8 mouse cellular contexts compared by ENCODE assay signal in genomic region chr7:82336132-82336531, GRCm38 (mm10). TPM values are rescaled to one million over a fixed set of nuclear protein-coding genes. Genes with fewer than 3 reads are reported as not detected.
DNase-seq lines count a peak whose midpoint lies in the region; ATAC-seq lines count a peak whose summit lies in the region.

No protein-coding gene starts in this region.

- WGBS in embryonic facial prominence, embryonic 15.5 days = under 1% methylated on average over 34 of the region's 34 CpGs
- under 1% methylated on average over 34 of the region's 34 CpGs for WGBS in heart, embryonic 13.5 days
- under 1% methylated on average over 34 of the region's 34 CpGs for WGBS in limb, embryonic 13.5 days

- no peaks in the 10 kb centered on the region for H3K36me3 ChIP-seq in embryonic facial prominence, embryonic 15.5 days
- H3K36me3 ChIP-seq in heart, embryonic 13.5 days = no peaks in the 10 kb centered on the region
- no peaks in the 10 kb centered on the region; the same call in 1 of the 2 replicates for H3K36me3 ChIP-seq in limb, embryonic 13.5 days

- H3K27ac ChIP-seq in embryonic facial prominence, embryonic 15.5 days (replicated peaks) = no peak overlapping the region
- no peak overlapping the region for H3K27ac ChIP-seq in heart, embryonic 13.5 days (replicated peaks)
- H3K27ac ChIP-seq in limb, embryonic 13.5 days = peak overlapping the region; percentile 55; the same call in 1 of the 2 replicates

- no peak for ATAC-seq in embryonic facial prominence, embryonic 15.5 days (ENCODE audit: insufficient number of reproducible peaks, low FRiP score, low TSS enrichment, low read depth)
- no peak for ATAC-seq in heart, embryonic 13.5 days (ENCODE audit: extremely low read depth, insufficient number of reproducible peaks, low FRiP score, low TSS enrichment)
- peak; percentile 45; the same call in 1 of the 2 replicates for ATAC-seq in limb, embryonic 13.5 days (ENCODE audit: low FRiP score, low read depth)
- no peak for ATAC-seq in inflammation-experienced regulatory T-cells, adult 6 months

- peak; percentile 9 to 24 for DNase-seq in right cerebral cortex, adult 2 months (ENCODE audit: low spot score in 2 of 2)
- DNase-seq in right cerebral cortex, postnatal 36 days (ENCODE audit: low spot score in 2 of 2) = no peak
- peak; percentile 31 for DNase-seq in ovary, postnatal 36 days (ENCODE audit: low spot score)
- DNase-seq in thymus, postnatal 36 days = no peak

- H3K9ac ChIP-seq in embryonic facial prominence, embryonic 15.5 days = 0 out of 2 replicates have a peak overlapping the region, but pooled peaks have one; percentile 3
- peak overlapping the region; percentile 75 for H3K9ac ChIP-seq in heart, embryonic 13.5 days
- H3K9ac ChIP-seq in limb, embryonic 13.5 days = peak overlapping the region; percentile 68

- peaks cover 21% of the 10 kb centered on the region for H3K4me1 ChIP-seq in embryonic facial prominence, embryonic 15.5 days
- H3K4me1 ChIP-seq in heart, embryonic 13.5 days = peaks cover 12% of the 10 kb centered on the region
- peaks cover 33% of the 10 kb centered on the region for H3K4me1 ChIP-seq in limb, embryonic 13.5 days

- peak overlapping the region; percentile 48 for H3K4me3 ChIP-seq in embryonic facial prominence, embryonic 15.5 days (replicated peaks)
- peak overlapping the region; percentile 66 for H3K4me3 ChIP-seq in heart, embryonic 13.5 days
- peak overlapping the region; percentile 63 for H3K4me3 ChIP-seq in limb, embryonic 13.5 days

- H3K9me3 ChIP-seq in embryonic facial prominence, embryonic 15.5 days (replicated peaks) = no peaks in the 10 kb centered on the region
- no peaks in the 10 kb centered on the region for H3K9me3 ChIP-seq in heart, embryonic 13.5 days
- no peaks in the 10 kb centered on the region for H3K9me3 ChIP-seq in limb, embryonic 13.5 days

- peak overlapping the region; percentile 77 for H3K4me2 ChIP-seq in embryonic facial prominence, embryonic 15.5 days (replicated peaks)
- H3K4me2 ChIP-seq in heart, embryonic 13.5 days = peak overlapping the region; percentile 93
- H3K4me2 ChIP-seq in limb, embryonic 13.5 days (replicated peaks) = peak overlapping the region; percentile 86

- peaks cover 84% of the 10 kb centered on the region for H3K27me3 ChIP-seq in embryonic facial prominence, embryonic 15.5 days
- H3K27me3 ChIP-seq in heart, embryonic 13.5 days (replicated peaks) = peaks cover 83% of the 10 kb centered on the region
- peaks cover 62% of the 10 kb centered on the region for H3K27me3 ChIP-seq in limb, embryonic 13.5 days

RNA-seq across cellular contexts. Expression of gene Adamtsl3, which starts 0.6 kb away (rescaled TPM):
- 2.7 and 3.4 TPM in 2 replicates for polyA plus RNA-seq in embryonic facial prominence, embryonic 15.5 days (2015; fragmentation: Nextera tagmentation; extraction: Ambion mirVana)
- 0.83 and 1.2 TPM in 2 replicates for polyA plus RNA-seq in heart, embryonic 13.5 days (2015; fragmentation: Nextera tagmentation; extraction: Ambion mirVana)
- polyA plus RNA-seq in limb, embryonic 13.5 days (2015; fragmentation: Nextera tagmentation; extraction: Ambion mirVana) = 5.7 and 6.4 TPM in 2 replicates
- under 1 TPM in 1 of 3 experiments, not detected in 2; 0.16 TPM for polyA plus RNA-seq in inflammation-experienced regulatory T-cells, adult 6 months (2017; shearing (Covaris generic))

Comparison
In these comparisons a context has a peak if more than half of its experiments do, and no peak if none do; other contexts are left out.
1. DNase-seq: peak in right cerebral cortex, adult 2 months (2 of 2) and ovary, postnatal 36 days (single experiment); none in right cerebral cortex, postnatal 36 days (0 of 2) and thymus, postnatal 36 days (0 of 2).
2. H3K9ac ChIP-seq: peak in every context shown above with its lines; median percentile 75 in heart, embryonic 13.5 days; 68 in limb, embryonic 13.5 days; 3 in embryonic facial prominence, embryonic 15.5 days.
3. Peak in every context shown above with its lines, with median percentiles within 50 percentile points of each other: H3K4me2 ChIP-seq and H3K4me3 ChIP-seq.